Mouse (Mus musculus) MEL-GATA-1-ER (cell line): ENCODE results near the gene Smoc1.

Experiments used
- DNase-seq: peaks from one replicate; pipeline ENCODE4 v3.0.0-alpha.2; 2012; ENCODE audit warnings: low read depth; ENCODE audit errors: extremely low read depth

Gene Smoc1

DNA sequence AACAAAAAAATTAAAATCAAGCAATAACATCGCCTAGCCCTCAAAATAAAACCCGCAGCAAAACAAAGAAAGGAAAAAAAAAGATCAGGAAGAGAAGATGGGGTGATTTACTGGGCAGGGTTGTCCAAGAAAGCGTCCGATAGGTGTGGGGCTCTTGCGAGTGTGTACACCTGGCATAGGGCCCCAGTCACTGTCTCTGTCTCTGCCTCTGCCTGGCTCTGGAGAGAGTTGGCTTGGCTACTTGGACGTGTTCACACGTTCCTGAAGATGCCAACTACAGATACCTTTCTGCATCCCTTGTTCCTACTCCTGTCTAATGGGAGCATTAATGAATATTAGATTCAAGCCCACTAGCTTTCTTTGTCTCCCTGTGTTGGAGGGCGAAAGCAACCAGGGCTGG, 140.0 kb downstream of the Smoc1 start:
- no peak for DNase-seq

DNA sequence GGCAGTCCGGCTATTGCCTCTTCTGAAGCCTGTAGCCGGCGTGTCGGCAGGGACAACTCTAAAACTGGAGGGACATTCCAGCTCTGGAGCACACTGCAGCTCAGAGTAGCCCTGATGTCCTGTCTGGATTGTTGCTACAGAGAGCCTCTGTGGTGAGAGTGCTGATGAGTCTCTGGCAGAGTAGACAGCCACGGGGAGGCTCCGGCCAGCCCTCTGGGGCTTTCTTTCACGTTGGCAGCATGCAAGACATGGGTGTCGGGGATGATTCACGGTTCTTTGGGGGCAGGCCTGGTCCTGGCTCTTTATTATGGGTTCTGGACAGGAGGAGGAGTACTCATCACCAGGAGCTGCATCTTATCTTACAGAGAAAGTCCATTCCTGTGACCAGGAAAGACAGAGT, 140.5 kb downstream of the Smoc1 start:
- no peak for DNase-seq

DNA sequence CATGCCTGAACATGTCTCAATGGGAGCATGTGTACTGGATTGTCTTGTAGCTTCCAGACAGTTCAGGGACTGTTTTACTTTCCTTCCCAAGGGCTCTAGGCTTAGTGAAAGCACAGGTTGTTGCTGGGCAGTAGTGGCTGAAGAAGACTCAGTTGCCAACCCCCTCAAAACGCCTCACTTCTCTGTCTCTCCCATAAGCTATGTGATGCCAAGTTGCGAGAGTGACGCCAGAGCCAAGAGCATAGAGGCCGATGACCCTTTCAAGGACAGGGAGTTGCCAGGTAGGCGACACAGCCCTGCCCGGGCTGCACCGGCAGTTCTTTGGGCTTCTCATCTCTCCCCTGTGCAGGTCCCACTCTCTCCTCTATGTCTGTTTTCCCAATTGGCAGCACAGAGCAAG, 141.4 kb downstream of the Smoc1 start:
- no peak for DNase-seq

DNA sequence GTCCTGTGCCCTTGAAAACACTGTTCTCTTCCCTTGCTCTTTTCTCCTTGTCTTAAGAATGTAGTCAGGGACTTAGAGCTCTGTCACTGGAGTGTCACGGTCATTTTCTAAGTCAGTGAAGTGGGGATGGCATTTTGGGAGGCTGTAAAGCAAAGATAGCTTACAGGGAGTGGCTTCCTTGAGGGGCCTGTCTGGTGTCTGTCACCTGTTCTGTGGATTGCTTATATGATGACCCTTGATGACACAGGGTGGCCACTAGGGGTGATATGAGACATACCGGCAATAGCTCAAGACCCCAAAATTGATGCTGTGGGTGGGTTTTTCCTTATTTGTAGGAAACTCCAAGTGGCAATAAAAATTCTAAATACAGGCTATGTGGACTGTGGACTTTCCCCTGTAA, 141.9 kb downstream of the Smoc1 start:
- no peak for DNase-seq

DNA sequence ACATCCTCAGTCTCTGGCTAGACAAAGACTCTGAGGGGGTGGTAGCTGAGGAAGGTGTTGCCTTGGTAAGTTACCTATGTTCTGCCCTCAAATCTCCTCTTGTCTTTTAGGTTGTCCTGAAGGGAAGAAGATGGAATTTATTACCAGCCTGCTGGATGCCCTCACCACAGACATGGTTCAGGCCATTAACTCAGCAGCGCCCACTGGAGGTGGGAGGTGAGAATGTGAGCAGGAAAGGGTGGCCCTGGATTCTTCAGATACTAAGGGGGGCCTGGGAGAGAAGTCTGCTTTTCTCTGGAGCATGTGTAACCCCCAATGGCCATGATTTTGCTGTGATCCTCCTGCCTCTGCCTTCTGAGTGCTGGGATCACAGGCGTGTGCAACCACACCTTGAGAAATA, 143.5 kb downstream of the Smoc1 start:
- DNase-seq = no peak

DNA sequence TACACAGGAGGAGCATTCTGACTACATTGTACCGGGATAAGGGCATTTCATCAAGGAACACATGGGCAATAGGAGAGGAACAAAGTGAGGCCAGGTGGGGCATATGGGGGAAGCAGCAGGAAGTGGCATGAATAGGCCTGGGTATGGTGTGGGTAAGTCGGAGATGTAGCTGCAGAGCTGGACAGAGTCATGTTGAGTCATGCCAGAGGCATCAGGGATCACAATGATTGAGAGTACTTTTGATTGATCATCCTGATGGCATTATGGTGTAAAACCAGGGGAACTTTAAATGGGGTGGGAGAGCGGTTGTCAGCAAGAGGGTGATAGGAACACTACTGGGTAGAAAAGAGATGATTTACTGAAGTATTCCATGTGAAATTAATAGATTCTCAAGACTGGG, 146.4 kb downstream of the Smoc1 start:
- no peak for DNase-seq

DNA sequence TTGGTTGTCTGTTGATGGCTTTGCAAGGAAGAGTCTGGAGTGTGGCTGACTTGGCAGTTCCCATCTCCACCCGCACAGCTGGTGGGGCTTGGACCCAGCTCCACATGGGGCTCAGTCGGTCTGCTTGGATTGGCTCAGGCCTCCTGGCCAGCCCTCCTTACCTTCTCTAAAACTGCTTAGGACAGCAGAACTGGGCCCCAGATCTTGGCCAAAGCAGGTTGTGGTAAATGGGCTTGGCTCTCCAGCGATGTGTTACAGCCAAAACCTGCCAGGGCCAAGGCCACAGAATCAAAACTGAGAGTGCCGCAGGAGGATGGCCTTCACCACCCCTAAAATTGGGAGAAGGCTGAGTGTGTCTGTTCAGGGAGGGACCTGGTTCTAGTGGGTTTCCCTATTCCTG, 147.3 kb downstream of the Smoc1 start:
- no peak for DNase-seq

DNA sequence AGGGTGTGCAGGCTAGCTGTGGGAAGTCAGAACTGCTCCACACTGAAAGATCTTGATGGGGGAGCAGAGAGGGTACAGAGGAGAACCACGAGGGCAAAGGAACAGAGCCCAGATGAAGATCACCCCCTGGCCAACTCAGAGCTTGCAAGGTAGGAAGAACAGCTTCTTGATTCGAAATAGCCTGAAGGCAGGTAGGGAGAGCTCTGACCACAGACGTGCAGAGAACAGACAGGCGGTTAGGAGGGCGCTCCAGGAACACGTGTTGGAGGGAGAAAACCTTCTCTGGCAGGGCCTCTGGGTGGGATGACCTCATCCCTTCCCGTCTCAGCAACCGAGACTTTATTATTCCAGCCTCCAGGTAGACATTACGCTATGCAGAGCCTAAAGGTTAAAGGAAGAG, 148.6 kb downstream of the Smoc1 start:
- no peak for DNase-seq

DNA sequence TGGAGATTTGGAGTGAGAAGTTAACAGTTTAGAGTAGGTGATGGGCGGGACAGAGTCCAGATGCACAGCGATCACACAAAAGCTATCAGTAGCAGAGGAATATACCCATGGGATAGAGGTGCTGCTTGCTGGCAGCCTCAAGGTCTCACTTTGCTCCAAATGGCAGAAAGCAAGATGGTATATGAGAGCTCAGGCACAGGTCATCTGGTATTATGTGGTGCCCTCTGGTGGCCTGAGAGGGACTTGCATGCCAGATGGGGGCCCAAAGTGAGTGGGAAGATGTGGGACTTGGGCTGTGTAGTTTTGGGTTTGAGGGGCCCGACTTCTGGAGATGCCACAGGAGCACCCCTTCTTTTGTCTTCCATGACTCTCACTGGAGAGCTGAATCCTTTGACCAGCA, 155.5 kb downstream of the Smoc1 start:
- no peak for DNase-seq

DNA sequence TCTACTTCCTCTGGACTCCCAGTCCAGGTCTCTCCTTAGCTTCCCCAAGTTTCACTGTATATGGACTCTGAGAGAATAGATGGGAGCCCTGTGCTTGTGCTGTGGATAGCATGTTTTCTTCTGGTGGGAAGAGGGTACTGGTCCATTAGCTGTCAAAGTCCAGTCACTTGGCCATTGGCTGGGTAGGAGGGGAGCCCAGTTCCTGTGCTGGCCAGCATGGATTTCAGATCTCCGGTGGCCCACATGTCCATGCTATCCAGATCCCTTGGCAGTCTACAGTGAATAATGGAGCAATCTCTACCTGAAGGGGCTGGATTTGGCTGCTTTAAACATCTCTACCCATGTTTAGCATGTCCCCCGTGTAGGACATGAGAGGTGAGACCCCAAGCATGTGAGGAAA, 158.4 kb downstream of the Smoc1 start:
- no peak for DNase-seq

DNA sequence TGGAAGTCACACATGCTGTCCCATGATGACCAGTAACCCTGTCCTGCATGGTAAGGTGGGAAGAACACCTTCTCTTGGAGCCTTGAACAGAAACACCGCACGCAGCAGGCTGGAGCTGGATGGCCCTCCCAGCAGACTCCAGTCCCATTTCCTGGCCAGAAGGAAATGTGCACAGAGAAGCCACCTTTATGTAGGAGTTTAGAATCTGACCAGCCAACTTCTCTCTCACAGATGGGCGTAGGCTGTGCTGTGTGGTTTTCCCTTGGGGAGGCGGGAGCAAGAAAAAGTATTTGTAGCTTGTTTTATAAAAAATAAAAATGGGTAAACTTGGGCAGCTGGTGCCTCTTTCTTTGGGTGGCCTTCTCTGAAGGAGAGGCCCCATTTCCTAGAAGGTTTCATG, 159.5 kb downstream of the Smoc1 start:
- DNase-seq = no peak

DNA sequence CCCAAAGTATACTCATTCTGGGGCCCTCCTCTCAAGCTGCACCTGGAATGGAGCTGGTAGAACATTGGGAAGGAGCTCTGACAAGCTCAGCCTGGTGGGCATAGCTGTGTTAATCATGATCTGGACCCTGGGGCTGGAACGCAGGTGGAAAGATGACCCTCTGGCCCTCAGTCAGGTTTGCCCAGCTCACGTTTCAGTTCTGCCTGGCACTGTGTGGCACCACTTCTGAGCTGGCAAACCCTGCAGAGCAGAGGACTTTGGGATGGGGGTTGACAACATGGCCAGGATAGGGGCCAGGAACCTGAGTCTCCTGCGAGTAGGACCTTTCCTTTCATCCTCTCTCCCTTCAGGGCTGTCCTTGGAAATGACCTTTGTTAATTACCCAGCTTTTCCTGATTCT, 160.1 kb downstream of the Smoc1 start:
- DNase-seq = no peak

DNA sequence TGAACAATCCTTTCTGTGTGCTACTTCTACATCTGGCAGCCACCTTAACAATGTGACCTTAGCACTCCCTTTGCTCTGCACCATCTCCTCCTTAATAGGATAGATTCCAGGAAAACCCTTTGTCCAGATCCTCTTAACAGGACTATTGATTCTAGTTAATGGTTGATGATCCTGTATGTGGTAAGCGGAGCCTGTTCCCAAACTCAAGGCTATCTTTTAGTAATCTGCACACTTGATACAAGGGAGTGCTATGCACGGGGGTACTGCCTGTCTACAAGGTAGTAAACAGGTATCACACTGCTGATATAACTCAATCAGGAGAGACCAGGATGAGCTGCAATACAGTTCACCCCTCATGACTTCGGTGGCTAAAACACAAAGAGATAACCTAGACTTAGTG, 161.8 kb downstream of the Smoc1 start:
- DNase-seq = no peak

DNA sequence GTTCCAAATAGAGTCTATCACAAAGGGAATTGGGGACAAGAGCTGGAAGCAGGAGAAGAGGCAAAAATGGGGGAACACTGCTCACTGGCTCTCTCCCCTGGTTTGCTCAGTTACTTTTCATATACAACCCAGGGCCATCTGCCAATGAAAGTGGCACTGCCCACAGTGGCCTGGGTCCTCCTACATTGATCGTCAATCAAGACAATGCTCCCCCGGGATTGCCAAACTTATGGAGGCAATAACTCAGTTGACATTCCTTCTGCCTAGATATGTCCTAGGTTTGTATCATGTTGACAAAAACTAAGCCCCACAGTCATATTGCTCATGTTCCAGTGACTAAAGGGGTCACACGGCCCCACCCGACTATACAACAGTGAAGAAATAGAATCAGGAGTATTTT, 162.4 kb downstream of the Smoc1 start:
- no peak for DNase-seq

DNA sequence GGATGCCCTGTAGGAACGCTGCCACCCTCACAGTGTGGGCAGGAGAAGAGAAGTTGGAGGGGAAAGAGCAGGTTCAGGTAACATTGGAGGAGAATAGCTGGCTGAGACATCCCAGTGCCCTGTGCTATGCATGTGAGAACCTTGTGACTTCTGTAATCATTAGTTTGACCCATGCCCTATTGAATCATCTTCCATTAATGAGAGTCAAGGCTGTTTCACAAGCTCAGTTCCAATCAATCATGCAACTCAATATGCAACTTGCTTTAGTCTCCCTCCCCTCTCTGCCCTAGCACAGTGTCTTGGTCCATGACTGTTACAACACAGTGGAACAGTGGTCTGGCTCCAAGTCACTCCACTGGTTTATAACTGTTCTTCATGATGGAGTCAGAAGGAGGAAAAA, 163.0 kb downstream of the Smoc1 start:
- DNase-seq = no peak

DNA sequence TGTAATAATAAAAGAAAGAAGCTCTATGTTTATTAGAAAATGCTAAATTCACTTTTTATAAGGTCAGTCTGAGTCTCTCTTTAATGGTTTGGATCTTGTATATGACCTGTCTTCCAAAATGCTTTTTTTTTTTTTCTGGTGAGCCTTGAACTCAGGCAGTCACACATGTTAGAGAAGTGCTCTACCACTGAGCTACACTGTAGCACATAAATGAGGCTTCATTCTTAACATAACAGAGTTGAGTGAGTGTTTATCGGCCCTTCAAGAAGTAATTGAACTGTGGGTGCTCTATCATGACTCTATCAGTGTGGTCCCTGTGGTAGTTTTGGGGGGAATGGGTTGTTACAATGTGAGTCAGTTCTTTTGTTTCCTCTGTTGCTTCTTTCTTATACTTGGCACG, 167.4 kb downstream of the Smoc1 start:
- no peak for DNase-seq

DNA sequence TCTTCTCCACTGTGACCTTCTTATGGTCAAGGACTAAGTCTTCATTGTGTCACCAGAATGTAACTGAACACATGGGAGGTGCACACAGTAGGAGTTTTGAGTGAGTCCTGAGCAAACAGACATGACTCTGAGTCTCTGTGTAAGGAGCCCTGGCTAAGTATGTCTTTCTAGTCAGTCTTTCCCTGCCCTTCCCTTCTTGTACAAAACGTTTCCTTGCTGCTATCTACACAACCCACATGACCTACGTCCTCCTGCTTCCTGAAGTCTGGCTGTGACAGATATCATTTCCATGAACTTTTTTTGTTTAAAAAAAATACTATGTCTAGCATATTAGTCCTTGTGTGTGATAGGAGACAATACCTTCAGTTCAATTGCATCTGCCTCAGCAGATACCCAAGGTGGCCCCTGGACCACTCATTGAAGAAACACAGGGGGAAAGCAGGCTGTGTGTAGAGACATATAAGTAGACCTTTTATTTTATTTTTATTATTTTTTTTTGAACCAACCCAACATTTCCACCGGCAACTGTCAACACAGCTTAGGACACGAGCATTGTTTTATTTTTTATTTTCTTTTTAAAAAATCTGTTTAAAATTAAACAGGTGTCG, 171.0 kb downstream of the Smoc1 start:
- DNase-seq = peak; percentile 62

DNA sequence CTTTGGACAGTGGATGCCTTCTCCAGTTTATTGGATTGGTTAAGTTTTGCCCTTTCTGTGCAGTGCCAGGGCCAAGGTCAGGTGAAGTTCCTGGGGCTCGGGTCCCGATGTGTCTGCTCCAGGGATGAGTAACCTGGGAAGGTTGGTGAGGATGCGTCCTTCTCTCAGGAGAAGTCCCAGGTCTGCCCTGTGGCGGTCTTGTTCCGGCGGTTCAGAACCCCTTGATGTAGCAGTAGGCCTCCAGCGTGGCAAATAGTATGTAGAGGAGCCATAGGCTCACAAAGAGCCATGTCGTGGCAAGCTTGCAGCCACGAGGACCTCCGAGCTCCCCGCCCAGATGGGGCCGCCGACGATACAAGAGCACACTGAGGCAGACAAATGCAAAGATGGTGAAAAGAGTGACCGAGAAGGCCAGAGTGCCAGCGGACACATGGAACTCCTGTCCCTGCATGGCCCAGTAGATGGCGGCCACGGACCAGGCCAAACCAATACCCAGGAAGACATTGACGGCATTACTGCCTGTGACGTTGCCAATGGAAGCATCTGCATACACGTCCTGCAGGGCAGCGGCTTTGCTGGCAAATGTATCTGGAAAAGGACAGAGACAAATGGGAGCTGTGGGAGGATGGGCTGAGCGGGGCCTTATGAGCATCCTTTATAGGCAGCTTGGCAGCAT, 172.8 kb downstream of the Smoc1 start:
- no peak for DNase-seq

DNA sequence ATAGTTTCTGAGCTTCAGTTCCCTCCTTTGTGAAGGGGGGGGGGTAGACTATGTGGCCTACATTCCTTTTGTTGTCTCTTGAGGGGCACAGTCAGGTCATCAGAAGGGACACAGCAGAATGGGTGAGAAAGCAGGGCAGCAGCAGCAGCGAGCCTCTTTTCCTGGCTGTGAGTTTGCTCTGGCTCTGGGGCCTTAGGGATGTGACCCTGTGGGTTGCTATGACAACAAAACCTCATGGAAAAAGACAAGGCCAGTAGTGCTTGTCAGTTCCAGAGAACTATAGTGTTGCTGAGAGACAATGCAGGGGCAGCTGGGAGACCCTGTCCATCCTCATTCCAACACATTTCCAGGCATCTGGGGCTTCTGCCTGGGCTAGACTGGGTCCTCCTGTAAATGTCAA, 176.6 kb downstream of the Smoc1 start:
- DNase-seq = no peak

DNA sequence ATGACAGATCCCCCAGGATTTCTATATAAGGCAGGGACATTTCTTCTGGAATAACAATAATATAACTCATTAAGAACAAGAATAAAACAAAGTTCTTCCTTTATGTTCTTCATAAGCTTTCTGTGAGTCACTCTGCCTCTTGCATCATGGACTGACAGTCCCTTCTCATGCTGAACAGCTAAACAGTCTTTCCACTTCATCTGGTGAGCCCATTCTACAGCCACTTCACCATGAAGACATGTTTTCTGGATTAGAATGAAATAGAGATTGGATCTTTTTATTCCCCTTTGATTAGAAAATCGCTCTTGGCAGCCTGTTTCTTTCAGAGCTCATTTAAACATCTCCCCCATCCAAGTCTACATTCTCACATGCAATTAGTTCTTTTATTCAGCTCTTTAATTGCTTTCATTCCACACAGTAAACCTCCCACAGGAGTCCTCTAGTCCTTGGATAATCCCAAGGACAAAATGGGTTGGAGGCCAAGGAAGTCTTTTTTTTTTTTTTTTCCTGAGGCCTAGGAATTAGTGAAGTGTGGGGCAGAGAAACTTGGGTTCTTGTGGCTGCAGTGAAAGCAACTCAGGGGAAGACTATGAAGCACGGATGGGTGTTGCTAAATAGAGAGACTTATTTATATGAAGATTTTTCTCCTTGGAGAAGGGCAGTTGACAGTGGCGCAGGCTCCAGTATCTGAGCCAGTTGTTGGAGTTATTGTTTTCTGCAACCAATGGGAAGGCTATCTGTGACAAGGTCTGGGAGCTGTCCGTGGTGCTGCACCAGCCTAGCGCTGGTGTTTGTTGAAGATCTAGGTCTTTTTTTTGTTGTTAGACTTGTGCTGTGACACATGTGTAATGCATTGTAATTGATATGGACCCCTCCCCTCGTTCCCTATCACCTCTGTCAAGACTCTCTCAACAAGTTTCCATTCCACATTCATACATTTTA, 179.3 kb downstream of the Smoc1 start:
- peak; percentile 33 for DNase-seq

DNA sequence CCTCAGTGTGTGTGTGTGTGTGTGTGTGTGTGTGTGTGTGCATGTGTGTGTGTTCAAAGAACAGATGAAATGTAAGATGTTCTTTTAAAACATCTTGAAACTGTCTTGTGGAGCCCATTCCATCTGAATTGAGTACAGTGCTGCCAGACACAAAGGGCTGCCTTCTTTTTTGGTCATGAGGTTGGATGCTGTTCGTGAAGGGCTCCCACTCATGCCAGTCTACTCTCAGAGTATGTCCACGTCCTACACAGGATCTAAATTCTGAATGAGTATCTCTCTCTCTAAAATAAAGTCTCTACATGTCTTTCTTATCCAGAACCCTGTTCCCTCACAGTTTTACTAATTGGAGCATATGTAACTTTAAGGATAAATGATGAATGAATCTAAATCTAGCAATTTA, 182.0 kb downstream of the Smoc1 start:
- DNase-seq = no peak

DNA sequence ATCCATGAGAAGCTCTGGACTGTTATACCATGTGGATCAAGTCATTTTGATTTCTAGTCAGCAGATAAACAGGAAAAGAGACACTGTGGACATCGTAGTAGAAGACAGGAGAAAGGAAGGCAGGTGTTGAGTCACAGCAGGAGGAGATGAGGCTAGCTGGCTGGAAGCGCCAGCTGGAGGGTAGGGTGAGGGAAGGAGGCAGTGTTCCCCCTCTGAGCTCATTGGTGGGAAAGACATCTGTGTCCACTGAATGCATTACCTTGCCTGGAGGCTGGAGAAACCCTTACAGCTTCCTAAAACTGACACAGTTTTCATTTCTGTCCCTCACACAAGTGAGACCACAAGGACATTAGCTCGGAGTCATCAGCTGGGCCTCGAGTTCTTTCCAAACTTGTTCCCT, 192.7 kb downstream of the Smoc1 start:
- DNase-seq = no peak

DNA sequence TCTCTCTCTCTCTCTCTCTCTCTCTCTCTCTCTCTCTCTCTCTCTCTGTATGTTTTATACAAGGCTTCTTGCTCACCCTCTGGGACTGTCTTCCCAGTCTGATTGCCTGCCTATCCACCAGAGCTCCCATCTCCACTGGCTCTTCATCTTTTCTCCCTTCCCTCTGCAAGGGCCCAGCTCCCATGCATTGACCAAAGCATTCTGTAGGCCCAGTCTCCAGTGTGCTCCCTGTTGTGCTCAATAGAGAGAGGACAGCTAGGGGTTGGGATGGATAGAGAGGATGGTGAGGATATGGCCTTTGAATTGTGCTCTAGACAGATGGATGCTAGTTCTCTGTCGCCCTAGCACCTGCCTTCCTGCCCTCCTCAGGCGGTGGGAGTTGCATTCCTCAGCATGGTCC, 196.7 kb downstream of the Smoc1 start:
- no peak for DNase-seq
